Mouse (Mus musculus) megakaryocyte, embryonic 14.5 days (primary cell): ENCODE results near the gene Fgfr2. TPM values are rescaled to one million over a fixed set of nuclear protein-coding genes. Genes with fewer than 3 reads are reported as not detected.

Experiments used
- H3K27me3 ChIP-seq: replicated peaks from 2 replicates; pipeline ENCODE3; 2012; ENCODE audit warnings: inconsistent platforms
- H3K36me3 ChIP-seq: replicated peaks from 2 replicates; pipeline ENCODE3; 2012; ENCODE audit warnings: low read length, inconsistent platforms, mixed read lengths
- H3K4me1 ChIP-seq: 2 replicates; pipeline ENCODE4 v1.6.1; 2012; ENCODE audit warnings: inconsistent platforms
- H3K4me3 ChIP-seq: replicated peaks from 2 replicates; pipeline ENCODE3; 2012; ENCODE audit warnings: moderate library complexity, mild to moderate bottlenecking, inconsistent platforms
- H3K9me3 ChIP-seq: 2 replicates; pipeline ENCODE4 v1.6.1; 2012; ENCODE audit warnings: inconsistent platforms
- FLI1 ChIP-seq: IDR thresholded peaks from 2 replicates; pipeline ENCODE4 v1.6.1; 2012; ENCODE audit warnings: low read length, inconsistent platforms, mixed read lengths
- GATA1 ChIP-seq: IDR thresholded peaks from 3 replicates; pipeline ENCODE4 v1.6.1; 2012; ENCODE audit warnings: mixed read lengths, low read length, inconsistent platforms, borderline replicate concordance
- polyA plus RNA-seq: library from polyadenylated mRNA; stranded (reverse); fragments of >175 nt; gene quantifications from 2 replicates; pipeline ENCODE4 v1.2.3, GENCODE M21; 2012; ENCODE audit warnings: low replicate concordance; ENCODE audit not compliant: insufficient read depth

Gene Fgfr2
- polyA plus RNA-seq, 1 experiment = 0.45 TPM

- H3K36me3 ChIP-seq = no peaks in the 10 kb centered on the region
These were observed 2532.2 kb downstream of the Fgfr2 start for GRCm38 (mm10) chr7:130590845-130591437.

GRCm38 (mm10) chr7:130590081-130590828 is 2532.9 kb downstream of the Fgfr2 start:
- H3K4me3 ChIP-seq = no peak overlapping the region
- TF ChIP-seq GATA1 = no peak
- H3K36me3 ChIP-seq = no peaks in the 10 kb centered on the region
- peaks cover 21% of the 10 kb centered on the region for H3K27me3 ChIP-seq
- H3K9me3 ChIP-seq = peaks cover 15% of the 10 kb centered on the region
- H3K4me1 ChIP-seq = no peaks in the 10 kb centered on the region

More at GRCm38 (mm10) chr7:130590845-130591437, 2532.2 kb downstream of the Fgfr2 start:
- TF ChIP-seq FLI1 (no peak), GATA1 (no peak)
- H3K9me3 ChIP-seq = peaks cover 15% of the 10 kb centered on the region
- no peak overlapping the region for H3K4me3 ChIP-seq
- no peaks in the 10 kb centered on the region for H3K4me1 ChIP-seq
- peaks cover 21% of the 10 kb centered on the region for H3K27me3 ChIP-seq

- H3K9me3 ChIP-seq = peaks cover 15% of the 10 kb centered on the region
- TF ChIP-seq FLI1 = no peak
- H3K4me1 ChIP-seq = no peaks in the 10 kb centered on the region
- no peaks in the 10 kb centered on the region for H3K36me3 ChIP-seq
- no peak overlapping the region for H3K4me3 ChIP-seq
- H3K27me3 ChIP-seq = peaks cover 21% of the 10 kb centered on the region
These were observed 2536.6 kb downstream of the Fgfr2 start for GRCm38 (mm10) chr7:130586521-130587072.

DNA sequence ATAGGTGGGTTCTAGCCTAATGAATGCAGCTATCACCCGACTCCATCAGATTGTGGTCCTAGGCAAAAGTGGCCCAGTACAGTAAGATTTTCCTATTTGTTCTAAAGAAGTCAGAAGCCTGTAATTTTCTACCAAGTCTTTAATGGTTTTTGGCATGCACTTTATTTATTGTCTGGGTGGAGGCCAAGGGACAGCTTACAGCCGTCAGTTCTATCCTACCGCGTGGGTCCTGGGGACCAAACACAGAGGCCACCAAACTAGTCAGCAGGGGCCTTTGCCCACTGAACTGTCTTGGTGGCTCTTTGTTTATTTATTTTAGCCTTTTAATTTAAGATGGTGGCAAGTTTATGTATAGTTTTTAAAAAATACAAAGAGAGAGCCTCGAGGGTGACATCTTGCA is 2544.5 kb downstream of the Fgfr2 start:
- peaks cover 7% of the 10 kb centered on the region for H3K9me3 ChIP-seq
- H3K36me3 ChIP-seq = no peaks in the 10 kb centered on the region
- TF ChIP-seq FLI1 (no peak), GATA1 (no peak)
- peaks cover 26% of the 10 kb centered on the region for H3K27me3 ChIP-seq
- H3K4me1 ChIP-seq = peaks cover 12% of the 10 kb centered on the region
- no peak overlapping the region for H3K4me3 ChIP-seq

- peaks cover 7% of the 10 kb centered on the region for H3K9me3 ChIP-seq
- TF ChIP-seq FLI1 (no peak), GATA1 (no peak)
These were observed 2545.1 kb downstream of the Fgfr2 start for GRCm38 (mm10) chr7:130578066-130578465.

DNA sequence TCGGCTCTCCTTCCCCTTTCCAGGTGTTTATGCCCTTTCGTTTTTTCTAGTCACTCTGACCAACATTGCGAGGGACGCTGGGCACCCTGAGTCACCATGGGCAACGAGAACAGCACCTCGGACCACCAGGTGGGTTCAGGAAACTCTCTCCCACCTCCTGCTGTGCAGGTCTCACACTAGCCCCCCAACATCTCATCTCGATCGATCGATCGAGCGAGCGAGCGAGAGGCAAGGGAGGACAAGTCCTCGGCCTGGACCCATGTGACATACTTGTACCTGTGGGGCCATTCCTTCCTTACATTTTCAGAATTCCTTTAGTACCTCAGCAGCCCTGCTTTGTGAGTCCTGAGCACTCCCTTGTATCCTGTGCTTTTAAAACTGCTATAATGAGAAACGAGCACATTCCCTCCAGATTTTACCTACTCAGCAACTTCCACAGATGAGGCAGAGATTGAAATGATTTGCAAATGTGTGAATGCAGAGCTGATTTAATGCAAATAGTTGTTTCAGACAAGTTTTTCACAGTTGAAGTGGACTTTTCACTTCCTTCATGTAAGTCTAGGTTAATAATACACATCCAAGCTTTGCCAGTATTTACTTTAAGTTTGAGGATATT is 2545.7 kb downstream of the Fgfr2 start, which contains the start of gene Tacc2:
TSS of gene Tacc2 (plus strand) at position 51 of the 616 bp plus-strand sequence.
- Histone ChIP-seq H3K4me1 (peaks cover 12% of the 10 kb centered on the region), H3K4me3 (peak within 1 kb of the TSS; percentile 71), H3K36me3 (no peaks in the 10 kb centered on the region), H3K9me3 (peaks cover 7% of the 10 kb centered on the region), H3K27me3 (peaks cover 27% of the 10 kb centered on the region)
- no peak for TF ChIP-seq FLI1
- TF ChIP-seq GATA1 = no peak

More at GRCm38 (mm10) chr7:130578066-130578465, 2545.1 kb downstream of the Fgfr2 start:
- H3K4me3 ChIP-seq = no peak overlapping the region
- peaks cover 12% of the 10 kb centered on the region for H3K4me1 ChIP-seq
- peaks cover 24% of the 10 kb centered on the region for H3K27me3 ChIP-seq
- H3K36me3 ChIP-seq = no peaks in the 10 kb centered on the region

- Histone ChIP-seq H3K4me3 (peak overlapping the region; percentile 71), H3K36me3 (no peaks in the 10 kb centered on the region), H3K9me3 (peaks cover 7% of the 10 kb centered on the region), H3K4me1 (peaks cover 12% of the 10 kb centered on the region), H3K27me3 (peaks cover 27% of the 10 kb centered on the region)
- no peak for TF ChIP-seq GATA1
These were observed 2546.2 kb downstream of the Fgfr2 start for GRCm38 (mm10) chr7:130576981-130577380.

DNA sequence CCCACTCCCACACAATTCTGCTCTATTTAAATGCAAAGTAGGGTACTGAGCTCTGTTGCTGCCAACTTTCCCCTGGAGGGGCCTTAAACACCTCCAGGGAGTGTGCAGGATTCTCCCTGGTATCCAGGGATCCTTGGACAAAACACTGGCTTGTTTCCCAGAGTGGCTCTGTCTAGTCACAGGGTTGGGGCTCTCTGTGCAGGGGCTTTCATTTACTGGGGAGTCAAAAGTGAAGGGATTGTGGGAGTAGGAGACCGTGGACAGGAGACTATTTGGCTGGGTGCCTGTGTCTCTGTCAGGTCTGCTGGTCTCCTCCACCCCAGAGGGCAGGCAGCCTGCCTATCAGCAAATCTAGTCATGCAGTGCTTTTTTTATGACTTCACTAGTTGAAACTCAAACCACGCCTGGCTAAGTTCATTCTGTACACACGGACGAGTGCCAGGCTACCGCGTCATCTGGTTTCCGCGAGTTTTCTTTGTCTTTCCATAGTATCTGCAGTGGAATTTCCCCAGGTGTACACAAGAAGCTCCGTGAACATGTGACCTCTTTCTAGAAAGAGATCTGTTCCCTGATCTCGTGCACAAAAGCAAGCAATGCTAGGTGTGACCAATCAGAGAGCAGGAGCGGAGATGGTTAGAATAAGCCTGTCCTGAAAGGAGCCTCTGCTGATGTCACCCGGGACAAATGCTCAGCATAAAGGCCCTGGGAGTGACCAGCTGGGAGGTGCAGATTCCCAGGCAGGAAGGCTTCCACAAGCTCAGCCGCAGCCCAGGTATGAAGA is 2548.7 kb downstream of the Fgfr2 start:
- no peaks in the 10 kb centered on the region for H3K36me3 ChIP-seq
- no peak for TF ChIP-seq GATA1
- no peak for TF ChIP-seq FLI1
- H3K9me3 ChIP-seq = no peaks in the 10 kb centered on the region
- H3K4me1 ChIP-seq = peaks cover 12% of the 10 kb centered on the region
- H3K4me3 ChIP-seq = no peak overlapping the region
- H3K27me3 ChIP-seq = peaks cover 30% of the 10 kb centered on the region

DNA sequence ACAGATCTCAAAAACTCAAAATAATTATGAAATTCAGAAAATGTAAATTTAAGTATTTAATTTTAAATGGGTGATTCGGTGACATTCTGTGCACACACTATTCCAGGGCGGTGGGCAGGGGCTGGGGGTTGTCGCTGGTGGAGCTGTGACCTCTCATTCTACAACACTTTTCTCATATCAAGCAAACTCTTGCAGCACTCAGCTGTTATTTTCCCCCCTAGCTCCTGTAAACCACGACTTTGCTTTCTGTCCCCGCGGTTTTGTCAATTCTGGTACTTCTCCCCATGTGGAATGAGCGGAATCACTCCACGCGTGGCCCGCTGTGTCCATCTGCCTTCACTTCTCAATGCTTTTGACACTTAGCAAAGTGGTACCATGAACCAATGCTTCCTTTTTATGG is 2549.4 kb downstream of the Fgfr2 start:
- H3K4me3 ChIP-seq = no peak overlapping the region
- no peaks in the 10 kb centered on the region for H3K36me3 ChIP-seq
- H3K4me1 ChIP-seq = peaks cover 12% of the 10 kb centered on the region
- TF ChIP-seq GATA1 (no peak), FLI1 (no peak)
- peaks cover 34% of the 10 kb centered on the region for H3K27me3 ChIP-seq
- H3K9me3 ChIP-seq = no peaks in the 10 kb centered on the region

- TF ChIP-seq GATA1 (no peak), FLI1 (no peak)
- no peaks in the 10 kb centered on the region for H3K36me3 ChIP-seq
- peaks cover 12% of the 10 kb centered on the region for H3K4me1 ChIP-seq
These were observed 2550.3 kb downstream of the Fgfr2 start, which contains the start of gene Nsmce4a for GRCm38 (mm10) chr7:130572821-130573220. Gene Nsmce4a, minus strand, starts transcription at chr7:130573118.

More at GRCm38 (mm10) chr7:130572821-130573220, 2550.3 kb downstream of the Fgfr2 start, which contains the start of gene Nsmce4a:
- H3K27me3 ChIP-seq = peaks cover 35% of the 10 kb centered on the region
- no peak within 1 kb of the TSS for H3K4me3 ChIP-seq
- H3K9me3 ChIP-seq = no peaks in the 10 kb centered on the region
